Mouse (Mus musculus): ENCODE data around the gene Akap12. TPM values are rescaled to one million over a fixed set of nuclear protein-coding genes. Genes with fewer than 3 reads are reported as not detected.

The Akap12 gene
- polyA plus RNA-seq, 1 experiment: 14.1 TPM

GRCm38 (mm10) chr10:4327716-4328115 lies 61.5 kb downstream of the Akap12 start:
- Histone ChIP-seq H3K27ac (replicated peaks; ENCODE audit: low read depth, low read length) (no peak overlapping the region), H3K4me1 (ENCODE audit: control insufficient read depth, insufficient read depth, insufficient read length, low read length) (no peaks in the 10 kb centered on the region), H3K4me3 (ENCODE audit: insufficient read depth, low read depth, low read length) (no peak overlapping the region)

- H3K4me1 ChIP-seq (ENCODE audit: control insufficient read depth, insufficient read depth, insufficient read length, low read length): no peaks in the 10 kb centered on the region; the same call in 1 of the 2 replicates
- H3K4me3 ChIP-seq (ENCODE audit: insufficient read depth, low read depth, low read length): no peak overlapping the region
- H3K27ac ChIP-seq (replicated peaks; ENCODE audit: low read depth, low read length): no peak overlapping the region
Measured at GRCm38 (mm10) chr10:4332228-4332979, 66.2 kb downstream of the Akap12 start.

- Histone ChIP-seq H3K4me3 (ENCODE audit: insufficient read depth, low read depth, low read length) (peak overlapping the region; percentile 70), H3K27ac (replicated peaks; ENCODE audit: low read depth, low read length) (peak overlapping the region; percentile 81), H3K4me1 (ENCODE audit: control insufficient read depth, insufficient read depth, insufficient read length, low read length) (peaks cover 4% of the 10 kb centered on the region)
Measured at GRCm38 (mm10) chr10:4333319-4333718, 67.1 kb downstream of the Akap12 start.

GRCm38 (mm10) chr10:4334039-4334683 lies 68.0 kb downstream of the Akap12 start:
- Histone ChIP-seq H3K4me3 (ENCODE audit: insufficient read depth, low read depth, low read length) (peak overlapping the region; percentile 70), H3K4me1 (ENCODE audit: control insufficient read depth, insufficient read depth, insufficient read length, low read length) (peaks cover 4% of the 10 kb centered on the region), H3K27ac (replicated peaks; ENCODE audit: low read depth, low read length) (peak overlapping the region; percentile 81)

GRCm38 (mm10) chr10:4338863-4339461 lies 72.8 kb downstream of the Akap12 start:
- Histone ChIP-seq H3K27ac (replicated peaks; ENCODE audit: low read depth, low read length) (no peak overlapping the region), H3K4me3 (ENCODE audit: insufficient read depth, low read depth, low read length) (peak overlapping the region; percentile 17; the same call in 1 of the 2 replicates), H3K4me1 (ENCODE audit: control insufficient read depth, insufficient read depth, insufficient read length, low read length) (peaks cover 4% of the 10 kb centered on the region)

GRCm38 (mm10) chr10:4341430-4341829 lies 75.2 kb downstream of the Akap12 start:
- H3K4me3 ChIP-seq (ENCODE audit: insufficient read depth, low read depth, low read length): no peak overlapping the region
- H3K4me1 ChIP-seq (ENCODE audit: control insufficient read depth, insufficient read depth, insufficient read length, low read length): peaks cover 4% of the 10 kb centered on the region
- no peak overlapping the region for H3K27ac ChIP-seq (replicated peaks; ENCODE audit: low read depth, low read length)

GRCm38 (mm10) chr10:4346489-4347135 lies 80.4 kb downstream of the Akap12 start:
- H3K27ac ChIP-seq (replicated peaks; ENCODE audit: low read depth, low read length): no peak overlapping the region
- H3K4me3 ChIP-seq (ENCODE audit: insufficient read depth, low read depth, low read length): peak overlapping the region; percentile 27; the same call in 1 of the 2 replicates
- H3K4me1 ChIP-seq (ENCODE audit: control insufficient read depth, insufficient read depth, insufficient read length, low read length): no peaks in the 10 kb centered on the region

- Histone ChIP-seq H3K4me3 (ENCODE audit: insufficient read depth, low read depth, low read length) (no peak overlapping the region), H3K4me1 (ENCODE audit: control insufficient read depth, insufficient read depth, insufficient read length, low read length) (no peaks in the 10 kb centered on the region), H3K27ac (replicated peaks; ENCODE audit: low read depth, low read length) (no peak overlapping the region)
Measured at GRCm38 (mm10) chr10:4347136-4347492, 80.9 kb downstream of the Akap12 start.

- H3K4me3 ChIP-seq (ENCODE audit: insufficient read depth, low read depth, low read length): no peak overlapping the region
- H3K4me1 ChIP-seq (ENCODE audit: control insufficient read depth, insufficient read depth, insufficient read length, low read length): no peaks in the 10 kb centered on the region
- no peak overlapping the region for H3K27ac ChIP-seq (replicated peaks; ENCODE audit: low read depth, low read length)
Measured at GRCm38 (mm10) chr10:4347591-4347990, 81.4 kb downstream of the Akap12 start.

GRCm38 (mm10) chr10:4354371-4355260 lies 88.4 kb downstream of the Akap12 start:
- H3K4me3 ChIP-seq (ENCODE audit: insufficient read depth, low read depth, low read length): no peak overlapping the region
- no peaks in the 10 kb centered on the region for H3K4me1 ChIP-seq (ENCODE audit: control insufficient read depth, insufficient read depth, insufficient read length, low read length)
- H3K27ac ChIP-seq (replicated peaks; ENCODE audit: low read depth, low read length): no peak overlapping the region

- Histone ChIP-seq H3K4me3 (ENCODE audit: insufficient read depth, low read depth, low read length) (no peak overlapping the region), H3K4me1 (ENCODE audit: control insufficient read depth, insufficient read depth, insufficient read length, low read length) (no peaks in the 10 kb centered on the region), H3K27ac (replicated peaks; ENCODE audit: low read depth, low read length) (no peak overlapping the region)
Measured at GRCm38 (mm10) chr10:4355882-4356451, 89.8 kb downstream of the Akap12 start.

GRCm38 (mm10) chr10:4356640-4357039 lies 90.5 kb downstream of the Akap12 start:
- Histone ChIP-seq H3K4me3 (ENCODE audit: insufficient read depth, low read depth, low read length) (no peak overlapping the region), H3K27ac (replicated peaks; ENCODE audit: low read depth, low read length) (no peak overlapping the region), H3K4me1 (ENCODE audit: control insufficient read depth, insufficient read depth, insufficient read length, low read length) (no peaks in the 10 kb centered on the region)

GRCm38 (mm10) chr10:4357435-4357834 lies 91.3 kb downstream of the Akap12 start:
- H3K4me3 ChIP-seq (ENCODE audit: insufficient read depth, low read depth, low read length): no peak overlapping the region
- H3K27ac ChIP-seq (replicated peaks; ENCODE audit: low read depth, low read length): no peak overlapping the region

GRCm38 (mm10) chr10:4364618-4365017 lies 98.4 kb downstream of the Akap12 start:
- no peak overlapping the region for H3K4me3 ChIP-seq (ENCODE audit: insufficient read depth, low read depth, low read length)
- H3K4me1 ChIP-seq (ENCODE audit: control insufficient read depth, insufficient read depth, insufficient read length, low read length): no peaks in the 10 kb centered on the region
- no peak overlapping the region for H3K27ac ChIP-seq (replicated peaks; ENCODE audit: low read depth, low read length)

More at GRCm38 (mm10) chr10:4357435-4357834, 91.3 kb downstream of the Akap12 start:
- H3K4me1 ChIP-seq (ENCODE audit: control insufficient read depth, insufficient read depth, insufficient read length, low read length): no peaks in the 10 kb centered on the region

Data from brown adipose tissue, adult 24 weeks (tissue).